Mouse (Mus musculus): Measurements from ENCODE around the gene Il10ra. TPM values are rescaled to one million over a fixed set of nuclear protein-coding genes. Genes with fewer than 3 reads are reported as not detected.

The Il10ra gene
- polyA plus RNA-seq, 1 experiment from 2014 or later = 1.1 TPM

DNA sequence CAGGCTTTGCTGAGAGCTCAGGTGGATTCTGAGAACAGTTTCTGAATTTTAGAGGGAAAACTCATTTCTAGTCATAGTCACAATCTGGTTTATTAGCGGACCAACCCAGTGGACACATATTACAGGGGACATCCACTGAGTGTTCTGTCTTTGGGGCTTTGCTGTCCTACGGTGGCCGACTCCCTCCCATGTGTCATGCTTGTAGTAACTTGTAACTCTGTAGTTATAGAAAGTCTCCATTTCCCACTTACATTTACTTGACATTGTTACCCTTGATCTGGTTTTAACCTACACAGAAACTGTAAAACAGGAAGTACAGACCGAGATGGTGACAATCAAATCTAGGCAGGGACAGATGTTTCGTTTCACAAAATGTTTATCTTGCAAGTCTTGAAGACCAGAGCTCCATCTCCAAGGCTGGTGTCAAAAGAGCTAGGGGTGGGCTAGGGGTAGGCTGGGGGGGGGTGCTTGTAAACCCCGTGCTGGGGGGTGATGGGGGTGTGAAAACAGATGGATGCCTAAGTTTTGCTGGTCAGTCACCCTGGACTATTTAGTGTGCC is 33.2 kb downstream of the Il10ra start:
- TF ChIP-seq EP300 (optimal IDR thresholded peaks at IDR 0.05) (no peak), CTCF (IDR thresholded peaks at IDR 0.05; ENCODE audit: low read depth) (no peak)
- Histone ChIP-seq H3K36me3 (ENCODE audit: control insufficient read depth, insufficient read depth, low read length) (no peaks in the 10 kb centered on the region), H3K9me3 (ENCODE audit: control insufficient read depth, low read length) (no peaks in the 10 kb centered on the region), H3K27ac (replicated peaks) (no peak overlapping the region), H3K4me1 (replicated peaks; ENCODE audit: control insufficient read depth, insufficient read depth) (no peaks in the 10 kb centered on the region), H3K4me2 (replicated peaks; ENCODE audit: low read depth) (no peak overlapping the region), H3K9ac (ENCODE audit: low read length) (no peak overlapping the region), H3K27me3 (ENCODE audit: control insufficient read depth, insufficient read depth, low read length) (no peaks in the 10 kb centered on the region), H3K4me3 (ENCODE audit: low read depth, low read length) (no peak overlapping the region)
- DNase-seq (ENCODE audit: low spot score) = no peak
- no peak for ATAC-seq (ENCODE audit: low FRiP score, low TSS enrichment)
- WGBS = 45% methylated on average over 6 of the region's 6 CpGs

DNA sequence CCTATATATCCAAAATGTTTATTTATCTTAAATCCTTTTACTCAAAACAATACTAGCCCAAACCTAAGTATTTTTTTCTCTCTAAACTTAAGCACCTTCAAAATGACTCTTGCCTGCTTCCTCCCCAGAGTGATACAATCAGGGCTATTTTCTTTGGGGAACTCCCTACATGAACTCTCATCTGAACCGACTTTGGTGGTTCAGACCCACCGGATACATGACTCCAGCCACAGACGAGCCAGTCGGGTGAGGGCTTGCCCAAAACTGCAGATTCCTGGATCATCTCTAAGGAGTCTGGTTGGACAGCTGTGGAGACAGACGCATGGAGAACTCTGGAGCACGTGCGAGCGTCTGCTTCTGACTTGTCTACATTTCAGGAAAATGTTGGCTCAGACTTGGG is 39.6 kb downstream of the Il10ra start:
- no peak overlapping the region for H3K4me2 ChIP-seq (replicated peaks; ENCODE audit: low read depth)
- H3K9ac ChIP-seq (ENCODE audit: low read length) = no peak overlapping the region
- H3K27ac ChIP-seq (replicated peaks) = no peak overlapping the region
- no peak for ATAC-seq (ENCODE audit: low FRiP score, low TSS enrichment)
- DNase-seq (ENCODE audit: low spot score) = no peak
- 60% methylated on average over 8 of the region's 8 CpGs for WGBS
- no peaks in the 10 kb centered on the region for H3K27me3 ChIP-seq (ENCODE audit: control insufficient read depth, insufficient read depth, low read length)
- no peaks in the 10 kb centered on the region for H3K9me3 ChIP-seq (ENCODE audit: control insufficient read depth, low read length)
- no peaks in the 10 kb centered on the region for H3K4me1 ChIP-seq (replicated peaks; ENCODE audit: control insufficient read depth, insufficient read depth)
- no peaks in the 10 kb centered on the region for H3K36me3 ChIP-seq (ENCODE audit: control insufficient read depth, insufficient read depth, low read length)
- no peak overlapping the region for H3K4me3 ChIP-seq (ENCODE audit: low read depth, low read length)
- TF ChIP-seq CTCF (IDR thresholded peaks at IDR 0.05; ENCODE audit: low read depth) (no peak), EP300 (optimal IDR thresholded peaks at IDR 0.05) (no peak)

DNA sequence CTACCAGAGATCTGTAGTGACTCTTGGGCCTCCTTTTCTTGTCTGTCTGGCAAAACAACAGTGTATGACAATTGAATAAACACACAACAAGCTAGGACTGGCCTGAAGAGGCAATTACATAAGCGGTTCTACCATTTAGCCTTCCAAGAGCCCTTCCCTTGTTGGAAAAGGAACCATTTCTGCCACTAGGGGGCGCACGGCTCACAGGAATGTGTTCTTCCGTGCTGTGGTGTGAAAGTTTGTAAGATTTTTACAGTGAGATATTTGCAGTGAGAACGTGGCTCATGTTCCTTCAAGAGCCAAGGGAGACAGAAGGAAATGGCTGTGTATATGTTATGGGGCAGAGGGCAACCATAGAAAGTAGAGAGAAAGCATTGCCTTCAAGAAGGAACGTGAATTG is 47.4 kb downstream of the Il10ra start:
- DNase-seq (ENCODE audit: low spot score) (peak; percentile 89), ATAC-seq (ENCODE audit: low FRiP score, low TSS enrichment) (peak; percentile 70)
- H3K27ac ChIP-seq (replicated peaks) = no peak overlapping the region
- no peaks in the 10 kb centered on the region for H3K9me3 ChIP-seq (ENCODE audit: control insufficient read depth, low read length)
- 7% methylated on average over 6 of the region's 6 CpGs for WGBS
- H3K4me2 ChIP-seq (replicated peaks; ENCODE audit: low read depth) = no peak overlapping the region
- H3K27me3 ChIP-seq (ENCODE audit: control insufficient read depth, insufficient read depth, low read length) = no peaks in the 10 kb centered on the region
- H3K4me1 ChIP-seq (replicated peaks; ENCODE audit: control insufficient read depth, insufficient read depth) = no peaks in the 10 kb centered on the region
- no peak overlapping the region for H3K4me3 ChIP-seq (ENCODE audit: low read depth, low read length)
- H3K9ac ChIP-seq (ENCODE audit: low read length) = no peak overlapping the region
- TF ChIP-seq CTCF (IDR thresholded peaks at IDR 0.05; ENCODE audit: low read depth) = peak; percentile 99
- TF ChIP-seq EP300 (optimal IDR thresholded peaks at IDR 0.05) = no peak
- H3K36me3 ChIP-seq (ENCODE audit: control insufficient read depth, insufficient read depth, low read length) = no peaks in the 10 kb centered on the region

DNA sequence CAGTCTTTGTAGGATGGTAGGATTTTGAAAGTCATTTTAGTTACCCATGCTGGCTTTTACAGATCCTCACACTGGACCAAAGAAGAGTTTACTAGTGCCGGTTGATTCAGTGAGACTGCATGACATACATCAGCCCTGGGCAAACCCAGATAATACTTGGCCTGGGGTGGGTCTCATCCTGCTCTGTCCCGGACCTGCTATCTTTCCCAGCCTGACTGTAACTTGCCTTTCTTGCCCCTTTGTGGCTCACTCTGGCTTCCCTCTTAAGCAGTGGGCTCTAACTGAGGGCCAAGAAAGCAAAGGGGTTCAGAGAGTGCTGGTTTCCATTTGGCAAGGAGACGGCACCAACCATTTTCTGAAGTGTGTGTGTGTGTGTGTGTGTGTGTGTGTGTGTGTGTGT is 49.3 kb downstream of the Il10ra start:
- Histone ChIP-seq H3K4me1 (replicated peaks; ENCODE audit: control insufficient read depth, insufficient read depth) (no peaks in the 10 kb centered on the region), H3K9ac (ENCODE audit: low read length) (no peak overlapping the region)
- ATAC-seq (ENCODE audit: low FRiP score, low TSS enrichment) = no peak

DNA sequence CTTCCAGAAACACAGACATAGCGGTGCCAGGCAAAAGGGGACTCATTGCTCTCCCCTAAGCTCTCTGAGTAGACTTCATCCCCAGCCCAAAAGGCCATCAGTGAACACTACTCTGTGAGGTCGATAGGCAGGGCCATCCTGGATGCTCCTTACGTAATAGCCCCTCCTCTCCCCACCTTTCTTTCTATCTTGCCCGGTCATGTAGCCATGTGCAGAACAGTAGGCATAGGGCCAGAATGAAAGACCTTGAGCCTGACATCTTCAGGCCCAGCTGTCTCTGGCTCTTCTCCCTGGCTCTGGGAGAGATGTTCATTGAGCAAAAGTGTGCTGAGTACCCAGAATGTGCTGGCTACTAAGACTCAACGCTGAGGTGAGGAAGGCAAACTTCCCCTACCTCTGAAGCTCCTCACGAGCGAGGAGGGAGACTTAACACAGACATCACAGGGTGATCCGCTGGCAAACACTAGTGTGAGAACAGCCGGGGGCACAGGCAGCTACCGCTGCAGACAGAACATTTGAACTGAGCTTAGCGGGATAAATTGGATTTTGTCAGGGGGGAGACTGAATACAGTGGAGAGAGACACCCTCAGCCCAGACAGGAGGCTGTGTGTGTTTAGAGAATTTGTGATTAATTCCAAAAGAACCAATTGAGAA is 53.3 kb downstream of the Il10ra start:
- H3K4me1 ChIP-seq (replicated peaks; ENCODE audit: control insufficient read depth, insufficient read depth) = no peaks in the 10 kb centered on the region
- TF ChIP-seq CTCF (IDR thresholded peaks at IDR 0.05; ENCODE audit: low read depth) (no peak), EP300 (optimal IDR thresholded peaks at IDR 0.05) (no peak)
- no peak overlapping the region for H3K4me3 ChIP-seq (ENCODE audit: low read depth, low read length)
- no peak overlapping the region for H3K27ac ChIP-seq (replicated peaks)
- DNase-seq (ENCODE audit: low spot score) (no peak), ATAC-seq (ENCODE audit: low FRiP score, low TSS enrichment) (no peak)
- no peaks in the 10 kb centered on the region for H3K36me3 ChIP-seq (ENCODE audit: control insufficient read depth, insufficient read depth, low read length)
- WGBS = 40% methylated on average over 11 of the region's 11 CpGs
- no peaks in the 10 kb centered on the region for H3K27me3 ChIP-seq (ENCODE audit: control insufficient read depth, insufficient read depth, low read length)
- no peak overlapping the region for H3K9ac ChIP-seq (ENCODE audit: low read length)
- no peaks in the 10 kb centered on the region for H3K9me3 ChIP-seq (ENCODE audit: control insufficient read depth, low read length)
- no peak overlapping the region for H3K4me2 ChIP-seq (replicated peaks; ENCODE audit: low read depth)

More for the DNA sequence above, 49.3 kb downstream of the Il10ra start:
- H3K4me3 ChIP-seq (ENCODE audit: low read depth, low read length) = no peak overlapping the region
- H3K36me3 ChIP-seq (ENCODE audit: control insufficient read depth, insufficient read depth, low read length) = no peaks in the 10 kb centered on the region
- no peak overlapping the region for H3K4me2 ChIP-seq (replicated peaks; ENCODE audit: low read depth)
- TF ChIP-seq EP300 (optimal IDR thresholded peaks at IDR 0.05) = no peak
- TF ChIP-seq CTCF (IDR thresholded peaks at IDR 0.05; ENCODE audit: low read depth) = no peak
- WGBS = 75% methylated on average over 3 of the region's 3 CpGs
- no peaks in the 10 kb centered on the region for H3K27me3 ChIP-seq (ENCODE audit: control insufficient read depth, insufficient read depth, low read length)
- no peaks in the 10 kb centered on the region for H3K9me3 ChIP-seq (ENCODE audit: control insufficient read depth, low read length)
- DNase-seq (ENCODE audit: low spot score) = no peak
- H3K27ac ChIP-seq (replicated peaks) = no peak overlapping the region

DNA sequence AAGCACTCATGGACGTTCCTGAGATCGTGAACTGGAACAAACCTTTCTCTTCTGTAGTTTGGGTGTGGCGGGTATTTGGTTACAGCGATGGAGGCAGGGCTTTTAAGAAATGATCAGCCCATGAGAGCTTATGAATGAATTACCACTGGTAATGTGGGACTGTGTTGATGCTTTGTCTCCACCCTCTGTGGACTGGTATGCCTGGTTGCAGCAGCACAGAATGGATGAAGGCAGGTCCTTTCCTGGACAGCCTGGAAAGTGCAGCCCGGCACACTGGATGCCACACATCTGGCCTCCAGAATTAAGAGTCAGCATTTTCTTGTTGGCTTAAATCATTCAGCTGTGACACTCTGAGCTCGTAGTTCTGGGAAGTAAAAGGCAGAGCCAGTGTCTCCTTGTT is 56.9 kb downstream of the Il10ra start:
- H3K27ac ChIP-seq (replicated peaks) = no peak overlapping the region
- DNase-seq (ENCODE audit: low spot score) (no peak), ATAC-seq (ENCODE audit: low FRiP score, low TSS enrichment) (peak; percentile 51; the same call in 1 of the 2 replicates)
- no peak overlapping the region for H3K4me3 ChIP-seq (ENCODE audit: low read depth, low read length)
- H3K36me3 ChIP-seq (ENCODE audit: control insufficient read depth, insufficient read depth, low read length) = no peaks in the 10 kb centered on the region
- H3K4me1 ChIP-seq (replicated peaks; ENCODE audit: control insufficient read depth, insufficient read depth) = no peaks in the 10 kb centered on the region
- no peaks in the 10 kb centered on the region for H3K9me3 ChIP-seq (ENCODE audit: control insufficient read depth, low read length)
- no peak overlapping the region for H3K4me2 ChIP-seq (replicated peaks; ENCODE audit: low read depth)
- WGBS = 46% methylated on average over 6 of the region's 6 CpGs
- TF ChIP-seq CTCF (IDR thresholded peaks at IDR 0.05; ENCODE audit: low read depth) = no peak
- no peak for TF ChIP-seq EP300 (optimal IDR thresholded peaks at IDR 0.05)
- no peak overlapping the region for H3K9ac ChIP-seq (ENCODE audit: low read length)
- H3K27me3 ChIP-seq (ENCODE audit: control insufficient read depth, insufficient read depth, low read length) = no peaks in the 10 kb centered on the region
